Mouse (Mus musculus): Measurements from ENCODE around the gene Gm5458.
A peak's percentile ranks its signal among the peaks of the same experiment; 100 is the strongest.
"Not testable (repeated sequence)": the region's sequence is repeated elsewhere in the genome, so short reads cannot be mapped to it uniquely, and the experiment has no call there.

The Gm5458 gene

DNA sequence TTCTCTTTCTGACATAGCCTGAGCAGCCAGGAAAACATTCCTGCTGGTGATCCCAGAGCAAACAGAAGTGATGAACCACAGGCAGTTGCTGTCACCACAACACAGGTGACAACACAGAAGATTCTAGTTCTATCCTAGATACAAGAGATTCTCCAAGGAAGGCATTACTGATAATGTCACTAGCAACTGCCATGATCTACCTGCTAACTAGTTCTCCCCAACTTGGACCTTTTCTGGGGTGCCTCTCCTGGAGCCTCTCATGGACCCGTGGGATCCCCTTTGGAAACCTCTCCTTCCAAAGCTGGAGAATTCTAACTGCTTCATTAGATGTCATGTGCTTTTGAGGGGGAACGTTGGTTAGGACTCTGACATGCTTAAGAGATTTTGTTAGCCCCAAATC, at the start of gene Gm5458:
TSS of gene Gm5458 (minus strand) at position 101 of the 400 bp plus-strand sequence.
- not testable (repeated sequence) for DNase-seq (ENCODE audit: low spot score in 2 of 2)

DNA sequence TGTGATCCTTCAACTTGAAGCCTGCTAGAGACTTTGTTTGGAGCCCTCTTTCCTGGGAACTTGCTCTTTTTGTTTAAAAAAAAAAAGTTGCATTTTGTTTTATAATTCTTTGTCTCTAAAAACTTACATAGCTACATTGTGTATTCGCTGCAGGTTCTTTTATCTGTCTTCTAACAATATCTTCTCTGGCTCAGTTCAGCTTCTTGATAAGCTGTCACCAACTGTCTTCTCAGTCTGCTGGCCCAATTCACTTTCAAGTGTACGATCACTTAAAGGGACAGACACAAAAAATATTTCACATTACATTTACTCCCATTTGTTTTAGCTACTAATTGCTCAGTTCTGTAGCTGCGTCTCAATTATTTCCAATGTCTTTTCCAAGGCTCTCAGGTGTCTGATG, 43.9 kb upstream of the Gm5458 start:
- DNase-seq (ENCODE audit: low spot score in 2 of 2), result peak in 1 of 2 experiments; percentile 2

DNA sequence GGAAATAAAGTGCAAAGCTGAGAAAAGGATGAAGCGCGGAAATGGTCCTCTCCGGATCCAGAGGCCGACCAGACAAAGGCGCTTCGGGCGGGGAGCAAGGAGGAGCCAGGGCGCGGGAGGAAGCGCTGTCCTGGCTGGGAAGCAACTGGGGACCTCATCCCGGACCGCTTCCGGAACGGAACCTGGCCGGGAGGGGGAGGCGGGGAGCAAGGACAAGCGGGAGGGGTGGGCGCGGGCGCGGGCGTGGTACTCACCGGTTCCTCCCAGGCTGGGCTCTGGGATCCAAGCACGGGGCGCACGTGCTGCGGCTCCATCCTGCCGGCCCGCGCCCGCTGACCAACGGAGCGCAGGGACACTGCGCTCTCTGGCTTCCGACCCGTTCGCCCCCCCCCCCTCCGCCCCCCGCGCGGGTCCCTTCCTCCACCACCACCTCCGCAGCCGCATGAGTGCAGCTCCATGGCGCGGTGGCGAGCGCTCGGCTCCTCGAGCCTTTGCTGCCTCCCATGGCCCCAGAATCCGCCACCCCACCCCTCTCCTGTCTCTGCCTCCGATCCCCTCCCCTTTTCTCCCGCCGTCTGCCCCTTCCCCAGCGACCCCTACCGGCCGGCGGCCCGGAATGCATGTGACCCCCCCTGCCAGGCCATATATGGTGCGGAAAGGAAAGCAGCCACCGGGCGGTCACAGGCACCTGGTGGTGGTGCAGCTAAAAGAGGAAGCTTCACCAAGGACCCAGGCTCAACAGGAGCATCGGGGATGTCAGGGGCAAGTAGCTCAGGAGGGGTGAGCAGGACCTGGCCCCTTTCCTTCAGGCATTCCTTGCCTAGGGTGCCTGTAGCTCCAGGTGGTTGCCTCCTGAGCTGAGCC, 17.3 kb downstream of the Gm5458 start, which contains the start of gene Gm2237:
TSS of gene Gm2237 (minus strand) at position 332 of the 864 bp plus-strand sequence.
- peak; percentile 28 to 55 for DNase-seq (ENCODE audit: low spot score in 2 of 2)

GRCm38 (mm10) chr14:19549863-19550262, 52.5 kb downstream of the Gm5458 start, which contains the start of gene Gm2244:
Gene Gm2244, minus strand, starts transcription at chr14:19549963.
- not testable (repeated sequence) for DNase-seq (ENCODE audit: low spot score in 2 of 2)
